Mouse (Mus musculus) stomach, postnatal 0 days (tissue): ENCODE results near the gene 1110051M20Rik. TPM values are rescaled to one million over a fixed set of nuclear protein-coding genes. Genes with fewer than 3 reads are reported as not detected.

Experiments
- ATAC-seq: fragments of 200-750 bp; cut with Nextera tagmentation; 2 replicates; pipeline ENCODE4 v1.8.0; 2017; ENCODE audit not compliant: low FRiP score, low TSS enrichment
- DNase-seq: peaks from one replicate; pipeline ENCODE4 v3.0.0-alpha.2; 2016; ENCODE audit warnings: low spot score
- H3K27ac ChIP-seq: fragments of 300-500 bp; sonication (generic); replicated peaks from 2 replicates; pipeline ENCODE4 v1.5.1; 2014; ENCODE audit warnings: mild to moderate bottlenecking, control low read depth
- H3K27me3 ChIP-seq: fragments of 300-500 bp; sonication (generic); 2 replicates; pipeline ENCODE4 v1.6.1; 2014; ENCODE audit warnings: low read length; ENCODE audit not compliant: control insufficient read depth, insufficient read depth
- H3K36me3 ChIP-seq: fragments of 300-500 bp; sonication (generic); 2 replicates; pipeline ENCODE4 v1.6.1; 2014; ENCODE audit warnings: low read length, mixed read lengths; ENCODE audit not compliant: control insufficient read depth, insufficient read depth
- H3K4me1 ChIP-seq: fragments of 300-500 bp; sonication (generic); replicated peaks from 2 replicates; pipeline ENCODE4 v1.6.1; 2014; ENCODE audit warnings: antibody characterized with exemption; ENCODE audit not compliant: control insufficient read depth, insufficient read depth
- H3K4me2 ChIP-seq: fragments of 300-500 bp; sonication (generic); replicated peaks from 2 replicates; pipeline ENCODE4 v1.6.1; 2014; ENCODE audit warnings: low read depth, mild to moderate bottlenecking, control low read depth, moderate library complexity
- H3K4me3 ChIP-seq: fragments of 300-500 bp; sonication (generic); 2 replicates; pipeline ENCODE4 v1.5.1; 2014; ENCODE audit warnings: low read depth, low read length, control low read depth
- H3K9ac ChIP-seq: fragments of 300-500 bp; sonication (generic); 2 replicates; pipeline ENCODE4 v1.6.1; 2014; ENCODE audit warnings: mild to moderate bottlenecking, low read length, control low read depth, mixed read lengths
- H3K9me3 ChIP-seq: fragments of 300-500 bp; sonication (generic); 2 replicates; pipeline ENCODE4 v1.6.1; 2016; ENCODE audit warnings: low read length; ENCODE audit not compliant: control insufficient read depth
- CTCF ChIP-seq: IDR thresholded peaks from 2 replicates; pipeline ENCODE4 v1.5.1; 2016; ENCODE audit warnings: antibody characterized with exemption, low read depth, mild to moderate bottlenecking, moderate library complexity
- EP300 ChIP-seq: optimal IDR thresholded peaks from 2 replicates; pipeline ENCODE3; 2016; ENCODE audit warnings: antibody characterized with exemption
- WGBS: fragments of 180-500 bp; shearing (Covaris S2); extraction: QIAGEN DNeasy Blood & Tissue Kit; methylation state at CpG from one replicate; pipeline ENCODE4 v1.1.7; 2014; 5-methylcytosine and 5-hydroxymethylcytosine counted together
- polyA plus RNA-seq: library from polyadenylated mRNA; unstranded; fragments of >200 nt; fragmentation: Nextera tagmentation; extraction: Ambion mirVana; gene quantifications from 2 replicates; pipeline ENCODE4 v1.2.1, GENCODE M21; 2015

The 1110051M20Rik gene
- polyA plus RNA-seq, 1 experiment from 2014 or later, result 20.3 TPM

DNA sequence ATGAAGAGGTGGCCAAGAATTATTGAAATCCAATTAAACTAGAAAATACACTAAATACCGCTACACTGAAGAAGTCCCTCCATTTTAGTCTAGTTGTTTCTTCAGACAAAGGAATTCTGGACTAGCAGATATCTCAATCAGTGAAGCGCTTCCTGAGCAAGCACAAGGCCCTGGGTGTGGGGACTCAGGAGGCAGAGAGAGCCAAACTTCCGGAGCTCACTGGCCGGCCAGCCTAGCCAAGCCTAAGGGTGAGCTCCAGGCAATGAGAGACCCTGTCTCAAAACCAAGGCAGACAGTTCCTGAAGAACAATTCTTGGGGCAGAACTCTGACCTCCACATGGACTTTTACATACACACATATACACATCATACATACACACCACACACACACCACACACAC, 95.6 kb downstream of the 1110051M20Rik start:
- H3K9ac ChIP-seq, result no peak overlapping the region
- no peak overlapping the region for H3K4me3 ChIP-seq
- ATAC-seq (no peak), DNase-seq (no peak)
- H3K27ac ChIP-seq, result peak overlapping the region; percentile 84
- H3K4me1 ChIP-seq, result no peaks in the 10 kb centered on the region
- H3K27me3 ChIP-seq, result no peaks in the 10 kb centered on the region
- H3K4me2 ChIP-seq, result no peak overlapping the region
- no peak for TF ChIP-seq CTCF
- no peak for TF ChIP-seq EP300
- WGBS, result 70% methylated on average over 4 of the region's 4 CpGs
- no peaks in the 10 kb centered on the region; the same call in 1 of the 2 replicates for H3K36me3 ChIP-seq
- H3K9me3 ChIP-seq, result no peaks in the 10 kb centered on the region

DNA sequence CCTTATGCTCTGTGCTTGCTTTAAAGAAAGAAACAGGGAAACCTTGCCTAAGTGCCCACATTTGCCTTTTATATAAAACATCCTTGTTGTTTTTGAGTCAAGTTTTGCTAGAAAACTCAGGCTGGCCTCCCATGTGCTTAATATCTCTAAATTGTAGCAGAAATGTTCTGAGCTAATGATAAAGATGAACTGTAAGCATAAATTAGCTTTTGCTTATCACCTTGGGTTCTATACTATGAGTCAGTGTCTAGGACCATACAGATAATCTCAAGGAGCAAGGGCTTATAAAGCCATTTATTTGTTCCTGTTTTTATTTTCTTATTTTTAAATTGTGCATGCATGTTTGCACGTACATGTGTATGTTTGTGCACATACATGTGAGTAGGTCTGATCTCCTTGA, 98.9 kb downstream of the 1110051M20Rik start:
- Histone ChIP-seq H3K4me1 (no peaks in the 10 kb centered on the region), H3K9me3 (no peaks in the 10 kb centered on the region), H3K4me2 (no peak overlapping the region), H3K36me3 (no peaks in the 10 kb centered on the region; the same call in 1 of the 2 replicates), H3K9ac (no peak overlapping the region), H3K27ac (no peak overlapping the region), H3K4me3 (no peak overlapping the region), H3K27me3 (no peaks in the 10 kb centered on the region)
- DNase-seq (no peak), ATAC-seq (no peak)
- 94% methylated on average over 1 of the region's 1 CpGs for WGBS
- no peak for TF ChIP-seq CTCF
- TF ChIP-seq EP300, result no peak

DNA sequence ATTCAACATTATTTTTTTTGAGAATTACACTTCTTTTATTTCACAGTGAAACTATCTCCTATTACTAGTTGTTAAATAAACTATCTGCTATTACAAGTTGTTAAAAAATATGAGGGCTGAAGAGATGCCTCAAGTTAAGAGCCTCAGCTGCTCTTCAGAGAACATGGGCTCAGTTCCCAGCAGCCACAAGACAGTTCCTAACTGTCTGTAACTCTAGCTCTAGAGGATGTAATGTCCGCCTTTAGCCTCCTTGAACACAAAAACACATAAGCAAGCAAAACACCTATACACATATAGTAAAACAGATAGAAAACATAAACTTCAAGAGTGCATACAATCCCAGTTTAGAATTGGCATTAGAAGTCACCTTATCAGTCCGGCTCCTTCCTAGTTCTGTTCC, 104.9 kb downstream of the 1110051M20Rik start:
- H3K9ac ChIP-seq, result no peak overlapping the region

DNA sequence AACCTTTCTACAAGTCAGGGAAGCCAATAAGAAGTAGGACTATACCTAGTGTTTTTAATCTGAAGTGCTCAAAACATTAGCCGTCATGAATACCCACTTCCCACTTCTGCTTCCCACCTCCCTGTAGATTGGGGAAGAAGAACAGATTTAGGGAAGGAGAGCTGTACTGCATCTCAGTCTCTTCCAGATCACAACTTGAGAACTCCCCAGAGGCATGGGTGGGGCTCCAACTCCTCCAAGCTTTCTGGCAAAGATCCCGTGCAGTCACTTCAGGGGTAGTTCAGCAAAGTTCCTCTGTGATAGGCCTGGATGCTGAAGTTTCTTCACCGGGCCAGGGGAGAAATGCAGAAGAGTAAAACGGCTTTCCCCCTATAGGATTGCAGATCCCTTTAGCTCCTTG, 109.4 kb downstream of the 1110051M20Rik start:
- TF ChIP-seq EP300, result no peak
- TF ChIP-seq CTCF, result no peak
- Histone ChIP-seq H3K27ac (no peak overlapping the region), H3K4me3 (no peak overlapping the region), H3K4me2 (no peak overlapping the region), H3K9me3 (no peaks in the 10 kb centered on the region), H3K36me3 (no peaks in the 10 kb centered on the region), H3K9ac (no peak overlapping the region), H3K27me3 (no peaks in the 10 kb centered on the region), H3K4me1 (0 out of 2 replicates have a peak, but pooled peaks cover 5% of the 10 kb centered on the region)
- DNase-seq, result no peak
- ATAC-seq, result no peak
- 48% methylated on average over 4 of the region's 4 CpGs for WGBS

More for the DNA sequence above, 104.9 kb downstream of the 1110051M20Rik start:
- H3K36me3 ChIP-seq, result no peaks in the 10 kb centered on the region
- DNase-seq (no peak), ATAC-seq (no peak)
- H3K4me2 ChIP-seq, result no peak overlapping the region
- 90% methylated on average over 2 of the region's 2 CpGs for WGBS
- H3K27me3 ChIP-seq, result no peaks in the 10 kb centered on the region
- TF ChIP-seq EP300 (no peak), CTCF (no peak)
- no peak overlapping the region for H3K4me3 ChIP-seq
- H3K4me1 ChIP-seq, result 0 out of 2 replicates have a peak, but pooled peaks cover 2% of the 10 kb centered on the region
- no peaks in the 10 kb centered on the region for H3K9me3 ChIP-seq
- H3K27ac ChIP-seq, result no peak overlapping the region

GRCm38 (mm10) chr2:91331051-91331843, 113.3 kb downstream of the 1110051M20Rik start:
- peaks cover 11% of the 10 kb centered on the region; the same call in 1 of the 2 replicates for H3K4me1 ChIP-seq
- TF ChIP-seq EP300, result no peak
- TF ChIP-seq CTCF, result no peak
- no peak overlapping the region for H3K27ac ChIP-seq
- no peaks in the 10 kb centered on the region for H3K27me3 ChIP-seq
- 56% methylated on average over 7 of the region's 7 CpGs for WGBS
- DNase-seq (no peak), ATAC-seq (no peak)
- no peak overlapping the region for H3K4me2 ChIP-seq
- H3K9me3 ChIP-seq, result no peaks in the 10 kb centered on the region
- no peak overlapping the region for H3K9ac ChIP-seq
- H3K36me3 ChIP-seq, result no peaks in the 10 kb centered on the region
- no peak overlapping the region for H3K4me3 ChIP-seq

- no peak overlapping the region for H3K9ac ChIP-seq
- ATAC-seq (no peak), DNase-seq (no peak)
- H3K4me3 ChIP-seq, result no peak overlapping the region
- TF ChIP-seq CTCF (no peak), EP300 (no peak)
- no peaks in the 10 kb centered on the region for H3K9me3 ChIP-seq
- H3K4me2 ChIP-seq, result no peak overlapping the region
- no peaks in the 10 kb centered on the region for H3K27me3 ChIP-seq
- no peaks in the 10 kb centered on the region for H3K36me3 ChIP-seq
- 80% methylated on average over 8 of the region's 8 CpGs for WGBS
- H3K27ac ChIP-seq, result no peak overlapping the region
- peaks cover 10% of the 10 kb centered on the region; the same call in 1 of the 2 replicates for H3K4me1 ChIP-seq
These were observed 114.3 kb downstream of the 1110051M20Rik start for GRCm38 (mm10) chr2:91329996-91330738.
